Mouse (Mus musculus) thymus, postnatal 25 days (tissue): ENCODE measurements around the gene Olfr735.

ENCODE experiments used
- DNase-seq: peaks from one replicate; pipeline ENCODE4 v3.0.0; 2022

The Olfr735 gene

DNA sequence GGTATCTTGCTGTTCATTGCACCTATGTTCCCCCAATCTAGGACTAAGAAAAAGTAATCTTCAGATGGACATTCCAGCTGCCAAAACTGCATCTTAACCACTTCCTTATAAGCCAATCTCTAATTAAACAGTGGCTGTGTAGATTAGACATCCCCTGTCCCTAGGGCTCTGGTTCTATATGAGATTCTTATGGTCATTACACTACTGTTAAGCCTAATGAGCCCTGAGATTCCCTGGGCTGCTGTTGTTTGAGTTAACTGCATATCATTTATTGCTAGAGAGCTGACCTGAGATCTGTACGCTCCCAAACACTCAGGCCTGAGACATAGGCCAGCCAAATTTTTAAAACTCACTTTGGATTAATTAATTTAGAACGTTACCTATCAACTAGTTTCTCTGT is at the start of gene Olfr735:
TSS of gene Olfr735 (minus strand) at position 77 of the 400 bp plus-strand sequence.
- no peak for DNase-seq

DNA sequence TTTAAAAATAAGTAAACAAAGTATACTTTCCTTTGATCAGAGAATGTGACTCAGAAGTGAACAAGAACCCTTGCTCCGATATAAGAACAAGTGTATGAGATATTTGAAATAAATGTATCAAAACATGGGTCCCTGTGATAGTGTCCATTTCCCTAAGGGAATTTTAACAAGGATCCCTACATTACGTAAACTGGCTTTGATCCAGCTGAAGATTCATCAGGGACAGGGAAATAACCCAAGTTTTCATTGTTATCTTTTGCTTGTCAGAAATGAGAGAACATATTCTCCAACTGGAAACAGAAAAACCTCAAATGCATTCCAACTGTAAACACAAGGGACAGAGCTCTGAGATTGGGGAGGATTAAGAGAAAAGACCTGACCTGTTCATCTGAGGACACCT is 32.2 kb upstream of the Olfr735 start, which contains the start of gene Olfr736:
TSS of gene Olfr736 (plus strand) at position 301 of the 400 bp plus-strand sequence.
- DNase-seq = no peak

GRCm38 (mm10) chr14:50363561-50363960 is 14.9 kb upstream of the Olfr735 start:
- no peak for DNase-seq

GRCm38 (mm10) chr14:50360480-50360879 is 11.8 kb upstream of the Olfr735 start:
- DNase-seq = no peak

GRCm38 (mm10) chr14:50357593-50357992 is 8.9 kb upstream of the Olfr735 start, which contains the start of gene Tlr11:
TSS of gene Tlr11 (plus strand) at chr14:50357914.
- no peak for DNase-seq

DNA sequence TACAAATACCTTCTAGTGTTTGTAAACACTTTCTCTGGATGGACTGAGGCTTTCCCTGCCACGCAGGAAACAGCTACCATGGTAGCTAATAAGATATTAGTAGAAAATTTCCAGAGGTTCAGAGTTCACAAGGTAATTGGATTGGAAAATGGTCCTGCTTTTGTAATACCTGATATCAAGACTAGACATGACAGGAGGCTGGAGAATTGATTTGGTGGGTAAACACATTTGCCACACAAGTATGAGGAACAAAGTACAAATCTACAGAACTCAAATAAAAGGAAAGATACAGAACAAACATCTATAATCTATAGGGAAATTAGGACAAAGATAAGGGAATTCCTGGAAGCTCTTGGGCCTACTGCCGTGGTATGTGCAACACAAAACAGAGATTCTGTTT is 8.1 kb upstream of the Olfr735 start:
- DNase-seq = no peak

DNA sequence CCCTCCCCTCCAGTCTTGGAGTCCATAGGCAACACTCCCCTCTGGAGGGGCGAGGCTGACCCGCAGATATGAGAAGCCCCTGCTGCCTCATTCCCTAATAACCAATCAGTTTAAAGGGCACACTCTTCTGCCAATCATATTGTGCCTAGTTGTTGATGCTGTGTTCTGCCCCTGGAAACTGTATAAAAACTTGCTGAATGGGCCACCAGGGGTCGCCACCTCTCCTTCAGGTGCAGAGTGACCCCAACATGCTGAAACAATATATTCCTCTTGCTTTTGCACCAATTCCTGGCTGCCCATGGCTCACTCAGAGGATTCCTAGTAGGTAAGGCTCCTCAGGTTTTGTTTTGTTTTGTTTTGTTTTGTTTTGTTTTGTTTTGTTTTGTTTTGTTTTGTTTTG is 3.8 kb upstream of the Olfr735 start:
- no peak for DNase-seq

DNA sequence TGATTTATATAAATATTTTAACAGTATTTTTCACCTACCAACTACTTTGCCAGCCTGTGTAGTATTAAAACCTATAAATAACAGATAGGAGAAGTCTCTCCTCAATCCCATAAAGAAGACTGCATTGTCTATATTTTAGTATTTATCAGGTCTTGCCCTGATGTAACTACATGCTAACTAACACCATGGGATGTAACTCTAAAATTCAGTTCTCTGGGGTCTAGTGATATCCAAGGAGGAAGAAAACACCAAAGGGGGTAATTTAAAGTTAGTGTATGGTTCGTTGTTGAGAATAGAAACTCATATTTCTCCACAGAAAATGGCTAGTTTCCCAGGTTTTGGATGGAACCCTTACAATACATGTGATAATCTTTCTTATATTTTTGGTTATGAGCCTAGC is 22.0 kb downstream of the Olfr735 start, which contains the start of gene Olfr734:
TSS of gene Olfr734 (minus strand) at position 101 of the 400 bp plus-strand sequence.
- no peak for DNase-seq

DNA sequence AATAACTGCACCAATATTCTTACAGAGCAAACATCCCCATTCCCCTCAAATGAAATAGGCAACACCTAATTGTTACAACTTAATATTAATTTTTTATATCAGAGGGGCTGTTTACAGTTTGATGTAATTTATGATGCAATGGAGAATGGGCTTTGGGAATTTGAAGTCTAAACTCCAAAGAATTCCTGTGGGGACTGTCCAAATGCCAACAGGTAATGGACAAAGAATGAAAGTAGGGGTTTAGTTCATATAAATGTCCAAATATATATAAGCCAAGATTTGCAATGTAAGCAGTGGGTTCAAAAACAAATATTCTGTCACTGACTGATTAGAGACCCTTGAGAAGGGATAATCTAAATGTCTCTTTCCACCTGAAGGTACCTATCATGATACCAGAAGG is 47.2 kb downstream of the Olfr735 start, which contains the start of gene Olfr733:
TSS of gene Olfr733 (minus strand) at position 101 of the 400 bp plus-strand sequence.
- no peak for DNase-seq
